Mouse (Mus musculus) thymus, adult 2 months (tissue): ENCODE data around the gene Stk11ip. TPM values are rescaled to one million over a fixed set of nuclear protein-coding genes. Genes with fewer than 3 reads are reported as not detected.

Experiments
- DNase-seq: peaks from one replicate; pipeline ENCODE4 v3.0.0; 2021
- H3K27ac ChIP-seq: fragments of 200-500 bp; 2 replicates; pipeline ENCODE4 v1.5.1; 2012; ENCODE audit warnings: low read length, control low read depth; ENCODE audit not compliant: control insufficient read depth, insufficient read depth
- H3K27me3 ChIP-seq: fragments of 200-500 bp; 2 replicates; pipeline ENCODE4 v1.6.1; 2012; ENCODE audit warnings: mild to moderate bottlenecking, low read length, moderate library complexity, mixed read lengths; ENCODE audit not compliant: control insufficient read depth, insufficient read depth
- H3K36me3 ChIP-seq: fragments of 200-500 bp; 2 replicates; pipeline ENCODE4 v1.6.1; 2012; ENCODE audit warnings: mild to moderate bottlenecking, low read length, moderate library complexity; ENCODE audit not compliant: control insufficient read depth, insufficient read depth
- H3K4me1 ChIP-seq: fragments of 200-500 bp; replicated peaks from 2 replicates; pipeline ENCODE4 v1.6.1; 2012; ENCODE audit warnings: low read length; ENCODE audit not compliant: control insufficient read depth, insufficient read depth
- H3K4me3 ChIP-seq: fragments of 200-500 bp; 2 replicates; pipeline ENCODE4 v1.5.1; 2012; ENCODE audit warnings: mild to moderate bottlenecking, low read length, control low read depth, moderate library complexity; ENCODE audit not compliant: control insufficient read depth, insufficient read depth
- CTCF ChIP-seq: fragments of 200-500 bp; IDR thresholded peaks from 2 replicates; pipeline ENCODE4 v1.5.1; 2012; ENCODE audit warnings: mild to moderate bottlenecking, control low read depth, low read length, moderate library complexity, borderline replicate concordance; ENCODE audit not compliant: control insufficient read depth, poor library complexity, insufficient read depth; ENCODE audit errors: extremely low read depth
- POLR2A ChIP-seq: fragments of 200-500 bp; IDR thresholded peaks from 2 replicates; pipeline ENCODE4 v1.6.1; 2012; ENCODE audit warnings: mild to moderate bottlenecking, low read length, control low read depth, moderate library complexity; ENCODE audit not compliant: control insufficient read depth, poor library complexity, insufficient read depth; ENCODE audit errors: extremely low read depth
- WGBS: fragments of 180-500 bp; shearing (Covaris S2); methylation state at CpG from one replicate; pipeline ENCODE4 v1.1.7; 2018; 5-methylcytosine and 5-hydroxymethylcytosine counted together
- polyA plus RNA-seq: library from polyadenylated mRNA; depleted of rRNA; stranded (reverse); fragments of >200 nt; gene quantifications from 2 replicates; pipeline ENCODE4 v1.2.3, GENCODE M21; 2012

Gene Stk11ip
- polyA plus RNA-seq, 1 experiment = 93.0 TPM

- no peaks in the 10 kb centered on the region for H3K36me3 ChIP-seq
- WGBS = 90% methylated on average over 24 of the region's 24 CpGs
- peaks cover 4% of the 10 kb centered on the region; the same call in 1 of the 2 replicates for H3K27me3 ChIP-seq
Observed at GRCm38 (mm10) chr1:75492579-75493170, 28.7 kb upstream of the Stk11ip start.

GRCm38 (mm10) chr1:75494878-75495548, 26.3 kb upstream of the Stk11ip start:
- TF ChIP-seq CTCF (no peak), POLR2A (no peak)
- WGBS = 67% methylated on average over 12 of the region's 12 CpGs
- no peaks in the 10 kb centered on the region for H3K36me3 ChIP-seq
- DNase-seq = peak; percentile 25
- H3K4me1 ChIP-seq = no peaks in the 10 kb centered on the region
- H3K27me3 ChIP-seq = no peaks in the 10 kb centered on the region
- H3K27ac ChIP-seq = no peak overlapping the region; the same call in 1 of the 2 replicates
- no peak overlapping the region for H3K4me3 ChIP-seq

More at GRCm38 (mm10) chr1:75492579-75493170, 28.7 kb upstream of the Stk11ip start:
- H3K4me3 ChIP-seq = no peak overlapping the region
- H3K4me1 ChIP-seq = no peaks in the 10 kb centered on the region; the same call in 1 of the 2 replicates
- H3K27ac ChIP-seq = no peak overlapping the region
- TF ChIP-seq POLR2A (no peak), CTCF (no peak)
- DNase-seq = no peak

- WGBS = 86% methylated on average over 4 of the region's 4 CpGs
Observed at GRCm38 (mm10) chr1:75498897-75499296, 22.4 kb upstream of the Stk11ip start.

GRCm38 (mm10) chr1:75499441-75499840, 21.9 kb upstream of the Stk11ip start:
- no peak for DNase-seq
- Histone ChIP-seq H3K4me1 (no peaks in the 10 kb centered on the region), H3K27ac (no peak overlapping the region), H3K36me3 (no peaks in the 10 kb centered on the region), H3K4me3 (no peak overlapping the region), H3K27me3 (no peaks in the 10 kb centered on the region)
- TF ChIP-seq POLR2A (no peak), CTCF (no peak)
- WGBS = 82% methylated on average over 7 of the region's 7 CpGs

More at GRCm38 (mm10) chr1:75498897-75499296, 22.4 kb upstream of the Stk11ip start:
- Histone ChIP-seq H3K27ac (no peak overlapping the region), H3K4me1 (no peaks in the 10 kb centered on the region), H3K27me3 (no peaks in the 10 kb centered on the region), H3K4me3 (no peak overlapping the region), H3K36me3 (no peaks in the 10 kb centered on the region)
- DNase-seq = no peak
- TF ChIP-seq CTCF (no peak), POLR2A (no peak)

GRCm38 (mm10) chr1:75501905-75502304, 19.4 kb upstream of the Stk11ip start:
- Histone ChIP-seq H3K27me3 (peaks cover 15% of the 10 kb centered on the region; the same call in 1 of the 2 replicates), H3K36me3 (no peaks in the 10 kb centered on the region), H3K27ac (no peak overlapping the region), H3K4me3 (no peak overlapping the region), H3K4me1 (peaks cover 10% of the 10 kb centered on the region)
- WGBS = 94% methylated on average over 9 of the region's 9 CpGs
- DNase-seq = no peak
- no peak for TF ChIP-seq POLR2A
- TF ChIP-seq CTCF = no peak

- no peak for DNase-seq
- no peak overlapping the region for H3K4me3 ChIP-seq
- H3K27me3 ChIP-seq = peaks cover 18% of the 10 kb centered on the region; the same call in 1 of the 2 replicates
- 95% methylated on average over 25 of the region's 25 CpGs for WGBS
- peaks cover 10% of the 10 kb centered on the region for H3K4me1 ChIP-seq
- TF ChIP-seq CTCF = no peak
- no peak for TF ChIP-seq POLR2A
- no peaks in the 10 kb centered on the region for H3K36me3 ChIP-seq
- no peak overlapping the region for H3K27ac ChIP-seq
Observed at GRCm38 (mm10) chr1:75502945-75503650, 18.2 kb upstream of the Stk11ip start.

- Histone ChIP-seq H3K4me3 (no peak overlapping the region), H3K4me1 (peaks cover 10% of the 10 kb centered on the region), H3K27ac (no peak overlapping the region), H3K27me3 (peaks cover 18% of the 10 kb centered on the region; the same call in 1 of the 2 replicates), H3K36me3 (no peaks in the 10 kb centered on the region)
- DNase-seq = no peak
- TF ChIP-seq POLR2A (no peak), CTCF (no peak)
- WGBS = 94% methylated on average over 23 of the region's 23 CpGs
Observed at GRCm38 (mm10) chr1:75503651-75503980, 17.7 kb upstream of the Stk11ip start.
